Mouse (Mus musculus): Measurements from ENCODE around the gene St6galnac3.
"Not testable (repeated sequence)": the region's sequence is repeated elsewhere in the genome, so short reads cannot be mapped to it uniquely, and the experiment has no call there.

Gene St6galnac3

GRCm38 (mm10) chr3:153724701-153725668 is at the start of gene St6galnac3:
TSS of gene St6galnac3 (minus strand) at chr3:153725174.
- in situ Hi-C loops (cut with MboI, MseI) = no loop called here

- in situ Hi-C loops (cut with MboI, MseI) = no loop called here
Measured at GRCm38 (mm10) chr3:153774568-153774967, 49.6 kb upstream of the St6galnac3 start.

GRCm38 (mm10) chr3:153771479-153771878 is 46.5 kb upstream of the St6galnac3 start:
- in situ Hi-C loops (cut with MboI, MseI) = no loop called here

- in situ Hi-C loops (cut with MboI, MseI) = no loop called here
Measured at GRCm38 (mm10) chr3:153770573-153770972, 45.6 kb upstream of the St6galnac3 start.

- in situ Hi-C loops (cut with MboI, MseI) = no loop called here
Measured at GRCm38 (mm10) chr3:153769220-153769619, 44.2 kb upstream of the St6galnac3 start.

GRCm38 (mm10) chr3:153765171-153765570 is 40.2 kb upstream of the St6galnac3 start:
- in situ Hi-C loops (cut with MboI, MseI) = no loop called here

- in situ Hi-C loops (cut with MboI, MseI) = no loop called here
Measured at GRCm38 (mm10) chr3:153764760-153765159, 39.8 kb upstream of the St6galnac3 start.

GRCm38 (mm10) chr3:153761171-153761570 is 36.2 kb upstream of the St6galnac3 start:
- in situ Hi-C loops (cut with MboI, MseI) = no loop called here

- in situ Hi-C loops (cut with MboI, MseI) = no loop called here
Measured at GRCm38 (mm10) chr3:153759269-153759668, 34.3 kb upstream of the St6galnac3 start.

- in situ Hi-C loops (cut with MboI, MseI) = no loop called here
Measured at GRCm38 (mm10) chr3:153756500-153756996, 31.6 kb upstream of the St6galnac3 start.

- in situ Hi-C loops (cut with MboI, MseI) = not testable (repeated sequence)
Measured at GRCm38 (mm10) chr3:153755785-153756326, 30.9 kb upstream of the St6galnac3 start.

GRCm38 (mm10) chr3:153751435-153751834 is 26.5 kb upstream of the St6galnac3 start:
- in situ Hi-C loops (cut with MboI, MseI) = no loop called here

GRCm38 (mm10) chr3:153749359-153749758 is 24.4 kb upstream of the St6galnac3 start:
- in situ Hi-C loops (cut with MboI, MseI) = no loop called here

- in situ Hi-C loops (cut with MboI, MseI) = no loop called here
Measured at GRCm38 (mm10) chr3:153748293-153748692, 23.3 kb upstream of the St6galnac3 start.

- in situ Hi-C loops (cut with MboI, MseI) = no loop called here
Measured at GRCm38 (mm10) chr3:153745099-153745498, 20.1 kb upstream of the St6galnac3 start.

GRCm38 (mm10) chr3:153744447-153744846 is 19.5 kb upstream of the St6galnac3 start:
- in situ Hi-C loops (cut with MboI, MseI) = no loop called here

- in situ Hi-C loops (cut with MboI, MseI) = no loop called here
Measured at GRCm38 (mm10) chr3:153741800-153742199, 16.8 kb upstream of the St6galnac3 start.

GRCm38 (mm10) chr3:153739351-153739750 is 14.4 kb upstream of the St6galnac3 start:
- in situ Hi-C loops (cut with MboI, MseI) = no loop called here

GRCm38 (mm10) chr3:153738421-153738820 is 13.4 kb upstream of the St6galnac3 start:
- in situ Hi-C loops (cut with MboI, MseI) = no loop called here

- in situ Hi-C loops (cut with MboI, MseI) = no loop called here
Measured at GRCm38 (mm10) chr3:153736756-153737280, 11.8 kb upstream of the St6galnac3 start.

GRCm38 (mm10) chr3:153735796-153736549 is 11.0 kb upstream of the St6galnac3 start:
- in situ Hi-C loops (cut with MboI, MseI) = no loop called here

GRCm38 (mm10) chr3:153734741-153735140 is 9.8 kb upstream of the St6galnac3 start:
- in situ Hi-C loops (cut with MboI, MseI) = no loop called here

Data from regulatory T cell (primary cell).